Mouse (Mus musculus): ENCODE measurements around the gene Olfr1377. TPM values are rescaled to one million over a fixed set of nuclear protein-coding genes. Genes with fewer than 3 reads are reported as not detected.

Gene Olfr1377
- not detected in 2 replicates for polyA plus RNA-seq (2011; ENCODE audit: insufficient read depth, insufficient read length, low replicate concordance, missing spikeins)

DNA sequence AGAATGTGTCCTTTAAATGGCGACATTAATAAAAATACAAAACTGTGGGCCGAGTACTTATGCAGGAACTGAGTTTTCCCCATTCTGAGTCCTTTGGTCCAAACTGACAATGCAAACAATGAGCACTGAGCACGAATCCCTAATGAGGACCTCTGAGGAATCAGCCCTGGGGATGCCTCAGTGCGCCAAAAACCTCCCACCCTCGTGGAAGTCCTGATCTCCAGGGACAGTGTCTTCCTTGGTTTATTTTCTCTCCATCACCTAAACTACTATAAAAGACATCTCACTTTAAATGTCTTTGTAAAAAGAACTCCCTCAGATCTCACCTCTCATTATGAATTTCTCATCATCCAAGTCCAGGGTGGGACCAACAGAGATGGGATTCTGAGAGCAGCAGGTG lies at the start of gene Olfr1377:
Gene Olfr1377, plus strand, starts transcription at position 301 of the 400 bp plus-strand sequence.
- Histone ChIP-seq H3K27ac (ENCODE audit: control insufficient read depth, insufficient read depth, low read depth, low read length, poor library complexity) (no peak within 1 kb of the TSS), H3K4me3 (replicated peaks; ENCODE audit: control insufficient read depth, low read depth, low read length) (no peak within 1 kb of the TSS), H3K4me1 (ENCODE audit: control insufficient read depth, insufficient read depth, low read length) (no peaks in the 10 kb centered on the region)
- 65% methylated on average over 5 of the region's 5 CpGs for WGBS
- no peak for TF ChIP-seq CTCF (IDR thresholded peaks at IDR 0.05; ENCODE audit: control insufficient read depth, insufficient read depth, low read length)
- no peak for TF ChIP-seq POLR2A (IDR thresholded peaks at IDR 0.05; ENCODE audit: borderline replicate concordance, control insufficient read depth, low read depth, low read length)

DNA sequence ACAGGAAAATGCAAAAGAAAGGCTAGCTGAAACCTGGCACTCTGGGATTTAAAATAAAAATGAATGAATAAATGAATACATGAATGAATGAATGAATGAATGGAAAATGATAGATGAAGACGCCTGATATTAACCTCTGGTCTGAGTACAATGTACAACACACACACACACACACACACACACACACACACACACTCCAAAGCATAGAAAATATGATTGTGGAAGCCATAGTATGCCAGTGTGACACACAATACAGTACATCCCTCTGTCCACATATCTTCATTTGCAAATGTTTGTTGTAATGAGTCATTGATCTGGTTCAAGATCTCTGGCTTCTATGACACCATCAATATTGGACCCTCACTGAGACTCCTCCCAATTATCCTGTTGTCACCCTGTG lies 49.7 kb upstream of the Olfr1377 start:
- Histone ChIP-seq H3K27ac (ENCODE audit: control insufficient read depth, insufficient read depth, low read depth, low read length, poor library complexity) (no peak overlapping the region), H3K4me3 (replicated peaks; ENCODE audit: control insufficient read depth, low read depth, low read length) (no peak overlapping the region), H3K4me1 (ENCODE audit: control insufficient read depth, insufficient read depth, low read length) (no peaks in the 10 kb centered on the region; the same call in 1 of the 2 replicates)
- no peak for TF ChIP-seq POLR2A (IDR thresholded peaks at IDR 0.05; ENCODE audit: borderline replicate concordance, control insufficient read depth, low read depth, low read length)
- TF ChIP-seq CTCF (IDR thresholded peaks at IDR 0.05; ENCODE audit: control insufficient read depth, insufficient read depth, low read length), result no peak
- 59% methylated on average over 1 of the region's 1 CpGs for WGBS

DNA sequence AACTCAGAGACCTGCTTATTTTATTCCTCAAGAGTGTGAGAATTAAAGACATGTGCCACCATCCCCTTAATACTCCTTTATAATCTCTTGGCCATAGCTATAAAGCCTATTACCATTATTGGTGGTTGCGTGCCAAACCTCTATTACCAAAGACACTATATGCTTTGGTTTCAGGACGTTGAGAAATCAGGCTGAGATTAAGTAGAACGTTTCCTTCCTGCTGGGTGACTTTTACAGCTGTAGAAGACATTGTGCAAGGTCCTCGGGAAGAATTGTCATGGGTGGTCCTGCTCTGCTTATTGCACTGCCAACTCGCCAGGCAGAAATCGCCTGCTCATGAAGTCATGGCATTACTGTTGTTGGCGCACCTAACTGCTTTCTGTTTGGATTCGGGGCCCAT lies 43.3 kb upstream of the Olfr1377 start:
- H3K4me1 ChIP-seq (ENCODE audit: control insufficient read depth, insufficient read depth, low read length), result no peaks in the 10 kb centered on the region
- no peak overlapping the region for H3K27ac ChIP-seq (ENCODE audit: control insufficient read depth, insufficient read depth, low read depth, low read length, poor library complexity)
- WGBS, result 43% methylated on average over 8 of the region's 8 CpGs
- no peak overlapping the region for H3K4me3 ChIP-seq (replicated peaks; ENCODE audit: control insufficient read depth, low read depth, low read length)
- TF ChIP-seq CTCF (IDR thresholded peaks at IDR 0.05; ENCODE audit: control insufficient read depth, insufficient read depth, low read length) (no peak), POLR2A (IDR thresholded peaks at IDR 0.05; ENCODE audit: borderline replicate concordance, control insufficient read depth, low read depth, low read length) (no peak)

DNA sequence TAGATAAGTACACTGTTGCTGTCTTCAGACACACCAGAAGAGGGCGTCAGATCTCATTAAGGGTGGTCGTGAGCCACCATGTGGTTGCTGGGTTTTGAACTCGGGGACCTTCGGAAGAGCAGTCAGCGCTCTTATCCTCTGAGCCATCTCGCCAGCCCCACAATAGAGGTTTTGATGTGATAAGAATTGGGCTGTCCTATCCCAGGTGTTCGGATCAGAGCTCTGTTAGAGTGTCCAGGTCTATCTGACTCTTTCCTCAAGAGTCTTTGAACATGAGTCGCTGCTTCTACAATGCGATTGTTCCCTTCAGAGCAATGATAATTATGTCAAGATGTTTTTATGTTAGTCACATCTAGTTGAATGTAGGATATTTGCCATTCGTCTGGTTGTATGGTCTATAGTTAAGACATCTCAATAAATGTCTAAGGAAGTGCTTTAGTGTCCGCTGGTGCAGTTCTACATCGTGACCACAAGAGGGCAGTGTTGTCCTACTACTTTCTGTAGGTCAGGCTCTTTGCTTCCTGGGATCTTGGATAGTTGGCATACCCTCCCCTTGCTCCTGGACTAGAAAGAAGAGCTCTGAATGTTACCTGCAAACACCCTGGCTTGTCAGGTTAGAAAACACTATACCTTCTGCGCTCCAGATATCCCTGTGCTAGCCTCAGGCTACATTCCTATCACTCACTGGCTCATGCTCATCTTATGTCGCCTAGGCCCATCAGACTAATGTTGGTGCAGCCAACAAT lies 42.0 kb upstream of the Olfr1377 start:
- Histone ChIP-seq H3K4me3 (replicated peaks; ENCODE audit: control insufficient read depth, low read depth, low read length) (no peak overlapping the region), H3K27ac (ENCODE audit: control insufficient read depth, insufficient read depth, low read depth, low read length, poor library complexity) (no peak overlapping the region), H3K4me1 (ENCODE audit: control insufficient read depth, insufficient read depth, low read length) (no peaks in the 10 kb centered on the region)
- 33% methylated on average over 14 of the region's 14 CpGs for WGBS
- TF ChIP-seq CTCF (IDR thresholded peaks at IDR 0.05; ENCODE audit: control insufficient read depth, insufficient read depth, low read length), result peak; percentile 55
- no peak for TF ChIP-seq POLR2A (IDR thresholded peaks at IDR 0.05; ENCODE audit: borderline replicate concordance, control insufficient read depth, low read depth, low read length)

DNA sequence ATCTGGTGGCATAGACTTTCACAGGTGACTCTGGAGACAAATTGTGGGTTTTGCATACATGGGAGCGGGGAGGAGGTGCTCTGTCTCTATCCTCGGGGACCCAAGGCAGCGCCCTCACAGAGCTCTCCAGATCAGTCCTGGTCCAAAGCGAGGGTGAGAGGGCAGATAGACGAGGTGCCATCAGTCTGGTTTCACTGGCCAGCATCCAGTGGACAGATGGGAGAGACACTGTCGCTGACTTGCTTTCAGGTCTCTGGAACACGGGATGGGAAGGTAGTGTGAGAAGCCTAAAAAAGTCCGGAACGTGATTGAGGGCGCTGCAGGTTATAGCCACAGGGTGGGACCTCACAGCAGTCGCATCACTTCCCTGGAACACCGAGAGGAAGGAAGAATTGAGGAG lies 39.4 kb upstream of the Olfr1377 start:
- no peak for TF ChIP-seq POLR2A (IDR thresholded peaks at IDR 0.05; ENCODE audit: borderline replicate concordance, control insufficient read depth, low read depth, low read length)

DNA sequence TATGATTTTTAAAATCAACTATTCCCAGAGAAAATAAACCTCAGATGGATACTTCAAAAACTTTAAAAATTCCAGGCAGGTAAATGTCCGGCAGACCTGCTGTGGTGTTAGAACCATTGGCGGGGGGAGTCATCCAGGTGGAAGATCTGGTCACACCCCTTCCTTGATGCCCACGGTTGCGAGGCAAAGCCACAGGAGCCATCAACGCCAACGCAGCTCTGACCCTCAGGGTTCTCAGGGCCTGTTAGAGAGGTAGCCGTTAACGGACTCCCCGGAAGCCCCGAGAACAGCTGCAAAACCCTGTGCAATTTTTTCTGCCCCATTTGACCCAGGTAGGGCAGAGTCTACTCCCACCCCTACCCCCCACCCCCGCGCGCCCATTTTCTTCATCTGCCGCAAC lies 38.3 kb upstream of the Olfr1377 start, which contains the start of gene 4933414I15Rik:
Gene 4933414I15Rik, minus strand, starts transcription at position 260 of the 400 bp plus-strand sequence.
- Histone ChIP-seq H3K4me3 (replicated peaks; ENCODE audit: control insufficient read depth, low read depth, low read length) (no peak within 1 kb of the TSS), H3K4me1 (ENCODE audit: control insufficient read depth, insufficient read depth, low read length) (no peaks in the 10 kb centered on the region), H3K27ac (ENCODE audit: control insufficient read depth, insufficient read depth, low read depth, low read length, poor library complexity) (no peak within 1 kb of the TSS)
- WGBS, result 79% methylated on average over 14 of the region's 14 CpGs
- TF ChIP-seq POLR2A (IDR thresholded peaks at IDR 0.05; ENCODE audit: borderline replicate concordance, control insufficient read depth, low read depth, low read length), result no peak
- TF ChIP-seq CTCF (IDR thresholded peaks at IDR 0.05; ENCODE audit: control insufficient read depth, insufficient read depth, low read length), result no peak

More for the DNA sequence above, 39.4 kb upstream of the Olfr1377 start:
- WGBS, result 61% methylated on average over 12 of the region's 12 CpGs
- Histone ChIP-seq H3K27ac (ENCODE audit: control insufficient read depth, insufficient read depth, low read depth, low read length, poor library complexity) (no peak overlapping the region), H3K4me1 (ENCODE audit: control insufficient read depth, insufficient read depth, low read length) (no peaks in the 10 kb centered on the region), H3K4me3 (replicated peaks; ENCODE audit: control insufficient read depth, low read depth, low read length) (no peak overlapping the region)

DNA sequence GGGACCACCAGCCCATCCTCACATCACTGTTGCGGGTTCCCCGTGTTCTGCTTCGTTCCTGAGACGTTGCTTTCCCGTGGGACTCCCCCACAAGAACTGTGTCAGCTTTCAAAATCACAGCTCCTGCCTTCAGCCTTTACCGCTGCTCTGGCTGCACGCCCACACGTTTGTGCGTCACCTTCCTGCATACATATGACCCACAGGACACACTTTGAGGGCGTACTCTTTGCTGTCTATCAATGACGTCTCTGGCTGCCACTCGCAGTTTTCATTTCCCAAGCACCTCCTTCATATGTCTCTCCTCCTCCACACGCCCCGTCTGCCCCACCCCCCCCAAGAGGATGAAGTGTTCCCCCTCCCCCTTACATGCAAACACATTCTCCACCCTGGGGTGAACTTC lies 29.5 kb upstream of the Olfr1377 start:
- Histone ChIP-seq H3K4me1 (ENCODE audit: control insufficient read depth, insufficient read depth, low read length) (no peaks in the 10 kb centered on the region), H3K27ac (ENCODE audit: control insufficient read depth, insufficient read depth, low read depth, low read length, poor library complexity) (no peak overlapping the region), H3K4me3 (replicated peaks; ENCODE audit: control insufficient read depth, low read depth, low read length) (no peak overlapping the region)
- TF ChIP-seq CTCF (IDR thresholded peaks at IDR 0.05; ENCODE audit: control insufficient read depth, insufficient read depth, low read length) (no peak), POLR2A (IDR thresholded peaks at IDR 0.05; ENCODE audit: borderline replicate concordance, control insufficient read depth, low read depth, low read length) (no peak)
- WGBS, result 41% methylated on average over 14 of the region's 14 CpGs

DNA sequence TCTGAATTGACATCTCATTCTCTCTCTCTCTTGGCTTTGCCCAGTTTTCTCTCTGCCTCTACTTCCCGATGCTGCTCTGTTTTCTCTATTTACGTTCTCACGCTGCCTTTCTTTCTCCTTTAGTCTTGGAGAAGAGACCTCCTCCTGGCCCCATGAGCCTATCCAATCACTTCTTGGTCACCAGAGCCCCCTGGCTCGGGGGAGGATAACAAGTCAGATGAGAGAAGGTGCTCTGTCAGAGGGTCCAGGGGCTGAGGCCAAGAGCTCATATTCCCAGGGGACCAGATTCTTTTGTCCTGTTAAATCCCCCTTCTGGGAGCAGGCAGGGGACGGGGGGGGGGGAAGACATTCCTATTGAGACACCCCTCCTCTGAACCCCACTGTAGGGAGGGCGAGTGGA lies 28.1 kb upstream of the Olfr1377 start, which contains the start of gene Prop1:
Gene Prop1, minus strand, starts transcription at position 101 of the 400 bp plus-strand sequence.
- Histone ChIP-seq H3K4me1 (ENCODE audit: control insufficient read depth, insufficient read depth, low read length) (no peaks in the 10 kb centered on the region), H3K4me3 (replicated peaks; ENCODE audit: control insufficient read depth, low read depth, low read length) (no peak within 1 kb of the TSS), H3K27ac (ENCODE audit: control insufficient read depth, insufficient read depth, low read depth, low read length, poor library complexity) (no peak within 1 kb of the TSS)
- 82% methylated on average over 6 of the region's 6 CpGs for WGBS
- TF ChIP-seq POLR2A (IDR thresholded peaks at IDR 0.05; ENCODE audit: borderline replicate concordance, control insufficient read depth, low read depth, low read length), result no peak

All from bone marrow, adult 2 months (tissue).